26 mouse cellular contexts compared by ENCODE assay signal in genomic region chr15:77273947-77274346, GRCm38 (mm10). TPM values are rescaled to one million over a fixed set of nuclear protein-coding genes. Genes with fewer than 3 reads are reported as not detected.
A peak's percentile ranks its signal among the peaks of the same experiment; 100 is the strongest.
DNase-seq lines count a peak whose midpoint lies in the region; ATAC-seq and TF ChIP-seq lines count a peak whose summit lies in the region.
"Had no signal": no experiment of that assay in that cellular context is flagged by ENCODE, and none has a peak within 500 bp of the region (broad histone marks: within the 10 kb centered on the region; RNA-seq: fewer than 3 reads in every experiment).

No protein-coding gene starts in this region.

- no peak overlapping the region for H3K4me3 ChIP-seq in intestine, embryonic 16.5 days (ENCODE audit: low read length)
- H3K4me3 ChIP-seq in stomach, postnatal 0 days (ENCODE audit: low read depth, low read length) = no peak overlapping the region
- H3K4me3 ChIP-seq: embryonic facial prominence, embryonic 12.5 days; embryonic facial prominence, embryonic 15.5 days; gastrocnemius, adult 2 months; heart, embryonic 13.5 days; hindbrain, embryonic 10.5 days had no signal

- no peak overlapping the region for H3K4me2 ChIP-seq in intestine, embryonic 16.5 days (ENCODE audit: low read depth, low read length)
- no peak overlapping the region for H3K4me2 ChIP-seq in stomach, postnatal 0 days (replicated peaks; ENCODE audit: low read depth)
- H3K4me2 ChIP-seq: embryonic facial prominence, embryonic 12.5 days; embryonic facial prominence, embryonic 15.5 days; heart, embryonic 13.5 days; hindbrain, embryonic 14.5 days had no signal

- H3K9me3 ChIP-seq in intestine, embryonic 16.5 days (ENCODE audit: control insufficient read depth, low read length) = no peaks in the 10 kb centered on the region
- no peaks in the 10 kb centered on the region for H3K9me3 ChIP-seq in stomach, postnatal 0 days (ENCODE audit: control insufficient read depth, low read length)
- H3K9me3 ChIP-seq: embryonic facial prominence, embryonic 12.5 days; embryonic facial prominence, embryonic 15.5 days; heart, embryonic 13.5 days; hindbrain, embryonic 10.5 days had no signal

- no peak for TF ChIP-seq EP300 in stomach, postnatal 0 days (optimal IDR thresholded peaks at IDR 0.05)

- H3K36me3 ChIP-seq in intestine, embryonic 16.5 days (ENCODE audit: control insufficient read depth, insufficient read depth, low read length) = no peaks in the 10 kb centered on the region
- no peaks in the 10 kb centered on the region for H3K36me3 ChIP-seq in stomach, postnatal 0 days (ENCODE audit: control insufficient read depth, insufficient read depth, low read length)
- H3K36me3 ChIP-seq: embryonic facial prominence, embryonic 12.5 days; embryonic facial prominence, embryonic 15.5 days; heart, embryonic 13.5 days; hindbrain, embryonic 10.5 days had no signal

- H3K27me3 ChIP-seq in intestine, embryonic 16.5 days (replicated peaks; ENCODE audit: control insufficient read depth, insufficient read depth, low read length) = no peaks in the 10 kb centered on the region
- H3K27me3 ChIP-seq in stomach, postnatal 0 days (ENCODE audit: control insufficient read depth, insufficient read depth, low read length) = no peaks in the 10 kb centered on the region
- H3K27me3 ChIP-seq: embryonic facial prominence, embryonic 12.5 days; embryonic facial prominence, embryonic 15.5 days; heart, embryonic 13.5 days had no signal

- peaks cover 9% of the 10 kb centered on the region for H3K4me1 ChIP-seq in intestine, embryonic 16.5 days (ENCODE audit: control insufficient read depth, insufficient read depth, low read length)
- 0 out of 2 replicates have a peak, but pooled peaks cover 2% of the 10 kb centered on the region for H3K4me1 ChIP-seq in stomach, postnatal 0 days (replicated peaks; ENCODE audit: control insufficient read depth, insufficient read depth)

- 63% methylated on average over 6 of the region's 6 CpGs for WGBS in intestine, embryonic 16.5 days
- WGBS in stomach, postnatal 0 days = 75% methylated on average over 6 of the region's 6 CpGs

- H3K9ac ChIP-seq in intestine, embryonic 16.5 days (ENCODE audit: low read depth, low read length) = no peak overlapping the region
- no peak overlapping the region for H3K9ac ChIP-seq in stomach, postnatal 0 days (ENCODE audit: low read length)
- H3K9ac ChIP-seq: embryonic facial prominence, embryonic 12.5 days; embryonic facial prominence, embryonic 15.5 days; forebrain, postnatal 0 days; heart, embryonic 13.5 days; hindbrain, embryonic 14.5 days had no signal

- no peak for TF ChIP-seq CTCF in stomach, postnatal 0 days (IDR thresholded peaks at IDR 0.05; ENCODE audit: low read depth)

- H3K27ac ChIP-seq in intestine, embryonic 16.5 days (ENCODE audit: low read length) = 0 out of 2 replicates have a peak overlapping the region, but pooled peaks have one; percentile 2
- H3K27ac ChIP-seq in stomach, postnatal 0 days (replicated peaks) = no peak overlapping the region
- H3K27ac ChIP-seq: embryonic facial prominence, embryonic 12.5 days; embryonic facial prominence, embryonic 15.5 days; gastrocnemius, adult 2 months; heart, embryonic 13.5 days; hindbrain, embryonic 10.5 days; hindbrain, embryonic 14.5 days; hindbrain, postnatal 0 days had no signal

- DNase-seq in right cerebral cortex, adult 18-20 months = peak; percentile 20
- DNase-seq in right cerebral cortex, postnatal 36 days (ENCODE audit: low spot score in 2 of 2) = no peak
- peak; percentile 55 for DNase-seq in brain, adult 2 months (ENCODE audit: low read depth, low spot score)
- no peak for DNase-seq in stomach, postnatal 0 days (ENCODE audit: low spot score)
- DNase-seq in retina, embryonic 14.5 days (ENCODE audit: low spot score) = no peak
- no peak for DNase-seq in cerebellum, postnatal 10 days
- DNase-seq: adrenal gland, adult 2 months; adrenal gland, postnatal 25 days; cerebellum, adult 18-20 months; cerebellum, adult 9-10 months; cerebellum, postnatal 25 days; forebrain, postnatal 0 days; gastrocnemius, adult 2 months; gastrocnemius, postnatal 14 days; heart, adult 18-20 months; heart, postnatal 14 days; kidney, adult 11 months had no signal

- peak; percentile 76 for ATAC-seq in intestine, embryonic 16.5 days
- ATAC-seq in stomach, postnatal 0 days (ENCODE audit: low FRiP score, low TSS enrichment) = peak; percentile 38; the same call in 1 of the 2 replicates
- ATAC-seq: CD4-positive, CD25-positive, alpha-beta regulatory T cell, adult 4 months; forebrain, embryonic 14.5 days; forebrain, postnatal 0 days; hindbrain, postnatal 0 days had no signal

RNA-seq across cellular contexts. Expression of gene Rbfox2, which starts 32.9 kb away (rescaled TPM):
- polyA plus RNA-seq in intestine, embryonic 16.5 days (2015; fragmentation: Nextera tagmentation; extraction: Ambion mirVana) = 31.5 and 34.0 TPM in 2 replicates
- polyA plus RNA-seq in stomach, postnatal 0 days (2015; fragmentation: Nextera tagmentation; extraction: Ambion mirVana) = 23.2 and 24.4 TPM in 2 replicates
- polyA plus RNA-seq: CD4-positive, CD25-positive, alpha-beta regulatory T cell, adult 4 months had no signal

Comparison
In these comparisons a context has a peak if more than half of its experiments do, and no peak if none do; other contexts are left out.
1. DNase-seq: peak in right cerebral cortex, adult 18-20 months (single experiment) and brain, adult 2 months (single experiment); none in right cerebral cortex, postnatal 36 days (0 of 2), stomach, postnatal 0 days (single experiment), retina, embryonic 14.5 days (single experiment) and cerebellum, postnatal 10 days (0 of 2).